ENCODE assay signal across 10 mouse cellular contexts in the genomic region with DNA sequence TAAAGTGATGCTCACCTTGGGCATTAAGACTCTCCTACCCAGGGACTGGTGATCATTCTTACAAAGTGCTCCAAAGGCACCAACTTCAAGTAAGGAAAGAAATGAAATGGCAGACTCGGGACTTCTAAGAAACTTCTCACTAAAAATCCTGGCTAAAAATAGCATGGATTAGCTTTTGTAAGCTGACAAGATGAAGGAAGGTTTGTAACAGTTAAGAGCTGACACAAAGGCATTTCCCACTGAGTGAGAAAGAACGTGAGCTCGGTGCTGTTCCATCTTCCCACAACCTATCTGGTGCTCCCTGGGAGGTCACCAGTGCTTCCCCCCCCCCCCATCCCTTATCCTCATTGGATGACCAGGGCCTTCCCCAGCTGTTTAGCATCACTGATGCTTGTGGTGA. TPM values are rescaled to one million over a fixed set of nuclear protein-coding genes. Genes with fewer than 3 reads are reported as not detected.
DNase-seq lines count a peak whose midpoint lies in the region; ATAC-seq and TF ChIP-seq lines count a peak whose summit lies in the region.
"Had no signal": no experiment of that assay in that cellular context is flagged by ENCODE, and none has a peak within 500 bp of the region (broad histone marks: within the 10 kb centered on the region; RNA-seq: fewer than 3 reads in every experiment).

No protein-coding gene starts in this region.

- H3K9ac ChIP-seq in hindbrain, embryonic 11.5 days (ENCODE audit: low read depth, low read length): no peak overlapping the region
- no peak overlapping the region for H3K9ac ChIP-seq in hindbrain, embryonic 16.5 days (ENCODE audit: low read depth, low read length)
- peak overlapping the region; percentile 25; the same call in 1 of the 2 replicates for H3K9ac ChIP-seq in forebrain, embryonic 12.5 days
- H3K9ac ChIP-seq in midbrain, embryonic 16.5 days (ENCODE audit: low read depth, low read length): no peak overlapping the region; the same call in 1 of the 2 replicates

- no peaks in the 10 kb centered on the region for H3K9me3 ChIP-seq in hindbrain, embryonic 11.5 days (ENCODE audit: control insufficient read depth, low read length)
- H3K9me3 ChIP-seq in hindbrain, embryonic 16.5 days (ENCODE audit: control insufficient read depth, low read length): 0 out of 2 replicates have a peak, but pooled peaks cover 3% of the 10 kb centered on the region
- H3K9me3 ChIP-seq in forebrain, embryonic 12.5 days: no peaks in the 10 kb centered on the region
- H3K9me3 ChIP-seq in midbrain, embryonic 16.5 days (replicated peaks; ENCODE audit: control insufficient read depth, low read length, poor library complexity, severe bottlenecking): no peaks in the 10 kb centered on the region

- TF ChIP-seq CTCF in thymus, adult 2 months (IDR thresholded peaks at IDR 0.05; ENCODE audit: borderline replicate concordance, control insufficient read depth, extremely low read depth, insufficient read depth, low read length, poor library complexity): no peak
- TF ChIP-seq CTCF in kidney, adult 2 months (conservative IDR thresholded peaks at IDR 0.05; ENCODE audit: insufficient read depth, insufficient read length, low read depth, low read length): no peak

- DNase-seq in hindbrain, embryonic 11.5 days (ENCODE audit: low spot score): peak; percentile 5
- peak; percentile 32 for DNase-seq in ZHBTc4 (ENCODE audit: low read depth, low spot score)
- no peak for DNase-seq in thymus, adult 2 months
- no peak for DNase-seq in urinary bladder, postnatal 10 days (ENCODE audit: low spot score)
- no peak for DNase-seq in kidney, adult 2 months
- DNase-seq: spleen, adult 18-20 months had no signal

- no peaks in the 10 kb centered on the region for H3K27me3 ChIP-seq in hindbrain, embryonic 11.5 days (ENCODE audit: control insufficient read depth, insufficient read depth, low read length)
- no peaks in the 10 kb centered on the region for H3K27me3 ChIP-seq in hindbrain, embryonic 16.5 days (replicated peaks; ENCODE audit: control insufficient read depth, insufficient read depth, low read length)
- no peaks in the 10 kb centered on the region for H3K27me3 ChIP-seq in forebrain, embryonic 12.5 days
- H3K27me3 ChIP-seq in midbrain, embryonic 16.5 days (ENCODE audit: control insufficient read depth, insufficient read depth, low read depth, low read length): no peaks in the 10 kb centered on the region
- no peaks in the 10 kb centered on the region for H3K27me3 ChIP-seq in thymus, adult 2 months (ENCODE audit: control insufficient read depth, insufficient read depth, low read length)
- H3K27me3 ChIP-seq in kidney, adult 2 months (replicated peaks; ENCODE audit: control insufficient read depth, insufficient read depth, low read length): no peaks in the 10 kb centered on the region

- no peak for TF ChIP-seq POLR2A in thymus, adult 2 months (IDR thresholded peaks at IDR 0.05; ENCODE audit: control insufficient read depth, extremely low read depth, insufficient read depth, low read length, poor library complexity)
- TF ChIP-seq POLR2A in kidney, adult 2 months (IDR thresholded peaks at IDR 0.05; ENCODE audit: low read depth, low read length): no peak

- H3K4me3 ChIP-seq in hindbrain, embryonic 11.5 days (ENCODE audit: low read depth, low read length): no peak overlapping the region
- H3K4me3 ChIP-seq in hindbrain, embryonic 16.5 days (ENCODE audit: low read length): no peak overlapping the region
- H3K4me3 ChIP-seq in forebrain, embryonic 12.5 days (replicated peaks): no peak overlapping the region
- no peak overlapping the region for H3K4me3 ChIP-seq in midbrain, embryonic 16.5 days (ENCODE audit: low read depth, low read length)
- H3K4me3 ChIP-seq in thymus, adult 2 months (ENCODE audit: control insufficient read depth, insufficient read depth, low read length): no peak overlapping the region
- no peak overlapping the region for H3K4me3 ChIP-seq in kidney, adult 2 months (ENCODE audit: insufficient read depth, low read depth, low read length)

- H3K4me1 ChIP-seq in hindbrain, embryonic 11.5 days (replicated peaks; ENCODE audit: control insufficient read depth, insufficient read depth, low read length): peaks cover 11% of the 10 kb centered on the region
- H3K4me1 ChIP-seq in hindbrain, embryonic 16.5 days (ENCODE audit: control insufficient read depth, insufficient read depth, low read depth, low read length): peaks cover 11% of the 10 kb centered on the region
- peaks cover 30% of the 10 kb centered on the region for H3K4me1 ChIP-seq in forebrain, embryonic 12.5 days
- peaks cover 13% of the 10 kb centered on the region for H3K4me1 ChIP-seq in midbrain, embryonic 16.5 days (ENCODE audit: control insufficient read depth, insufficient read depth, low read length)
- no peaks in the 10 kb centered on the region for H3K4me1 ChIP-seq in thymus, adult 2 months (replicated peaks; ENCODE audit: control insufficient read depth, insufficient read depth, low read length)
- H3K4me1 ChIP-seq in kidney, adult 2 months (ENCODE audit: control insufficient read depth, insufficient read depth, low read length): no peaks in the 10 kb centered on the region

- H3K4me2 ChIP-seq in hindbrain, embryonic 11.5 days (replicated peaks; ENCODE audit: low read depth, low read length): no peak overlapping the region
- H3K4me2 ChIP-seq in hindbrain, embryonic 16.5 days (ENCODE audit: low read length): no peak overlapping the region
- peak overlapping the region; percentile 31 for H3K4me2 ChIP-seq in forebrain, embryonic 12.5 days
- H3K4me2 ChIP-seq in midbrain, embryonic 16.5 days (ENCODE audit: low read length): no peak overlapping the region

- 6% methylated on average over 3 of the region's 3 CpGs for WGBS in hindbrain, embryonic 11.5 days
- WGBS in hindbrain, embryonic 16.5 days: 16% methylated on average over 3 of the region's 3 CpGs
- 3% methylated on average over 3 of the region's 3 CpGs for WGBS in forebrain, embryonic 12.5 days
- WGBS in midbrain, embryonic 16.5 days: 1% methylated on average over 3 of the region's 3 CpGs
- 93% methylated on average over 3 of the region's 3 CpGs for WGBS in thymus, adult 2 months
- WGBS in kidney, adult 2 months: 50% methylated on average over 3 of the region's 3 CpGs

- H3K27ac ChIP-seq in hindbrain, embryonic 11.5 days (ENCODE audit: low read depth, low read length): 0 out of 2 replicates have a peak overlapping the region, but pooled peaks have one; percentile 17
- no peak overlapping the region for H3K27ac ChIP-seq in hindbrain, embryonic 16.5 days (ENCODE audit: low read depth, low read length)
- H3K27ac ChIP-seq in forebrain, embryonic 12.5 days: peak overlapping the region; percentile 79
- no peak overlapping the region for H3K27ac ChIP-seq in midbrain, embryonic 16.5 days (ENCODE audit: low read length)
- no peak overlapping the region for H3K27ac ChIP-seq in thymus, adult 2 months (ENCODE audit: control insufficient read depth, insufficient read depth, low read length)
- H3K27ac ChIP-seq in kidney, adult 2 months (ENCODE audit: insufficient read depth, low read depth, low read length): no peak overlapping the region

- no peak for ATAC-seq in hindbrain, embryonic 11.5 days (ENCODE audit: low FRiP score)
- no peak for ATAC-seq in hindbrain, embryonic 16.5 days
- no peak for ATAC-seq in forebrain, embryonic 12.5 days (ENCODE audit: low FRiP score)
- ATAC-seq in midbrain, embryonic 16.5 days: 0 out of 2 replicates have a peak, but pooled peaks have one; percentile 9
- ATAC-seq: lung, postnatal 0 days had no signal

- H3K36me3 ChIP-seq in hindbrain, embryonic 11.5 days (ENCODE audit: control insufficient read depth, insufficient read depth, low read length): 0 out of 2 replicates have a peak, but pooled peaks cover 2% of the 10 kb centered on the region
- peaks cover 31% of the 10 kb centered on the region for H3K36me3 ChIP-seq in hindbrain, embryonic 16.5 days (ENCODE audit: control insufficient read depth, insufficient read depth, low read length)
- peaks cover 41% of the 10 kb centered on the region for H3K36me3 ChIP-seq in forebrain, embryonic 12.5 days (replicated peaks)
- peaks cover 26% of the 10 kb centered on the region for H3K36me3 ChIP-seq in midbrain, embryonic 16.5 days (ENCODE audit: control insufficient read depth, insufficient read depth, low read length)
- peaks cover 94% of the 10 kb centered on the region for H3K36me3 ChIP-seq in thymus, adult 2 months (ENCODE audit: control insufficient read depth, insufficient read depth, low read length)
- H3K36me3 ChIP-seq in kidney, adult 2 months (ENCODE audit: control insufficient read depth, insufficient read depth, low read length): peaks cover 7% of the 10 kb centered on the region

RNA-seq across cellular contexts. Expression of a gene that starts 57.1 kb away (rescaled TPM):
- polyA plus RNA-seq in hindbrain, embryonic 11.5 days (2014; fragmentation: Nextera tagmentation; extraction: Ambion mirVana): 9.9 and 11.1 TPM in 2 replicates
- 14.2 and 16.1 TPM in 2 replicates for polyA plus RNA-seq in hindbrain, embryonic 16.5 days (2015; fragmentation: Nextera tagmentation; extraction: Ambion mirVana)
- 12.3 and 12.6 TPM in 2 replicates for polyA plus RNA-seq in forebrain, embryonic 12.5 days (2016; fragmentation: Nextera tagmentation; extraction: Ambion mirVana)
- polyA plus RNA-seq in midbrain, embryonic 16.5 days (2015; fragmentation: Nextera tagmentation; extraction: Ambion mirVana): 12.7 and 13.7 TPM in 2 replicates
- polyA plus RNA-seq in thymus, adult 2 months (2012; rRNA removed): 40.3 and 43.6 TPM in 2 replicates
- 13.2 and 13.3 TPM in 2 replicates for polyA plus RNA-seq in kidney, adult 2 months (2012; rRNA removed)

Comparison
In these comparisons a context has a peak if more than half of its experiments do, and no peak if none do; other contexts are left out.
1. H3K27ac ChIP-seq: peak in hindbrain, embryonic 11.5 days (single experiment) and forebrain, embryonic 12.5 days (single experiment); none in hindbrain, embryonic 16.5 days (single experiment), midbrain, embryonic 16.5 days (single experiment), thymus, adult 2 months (single experiment) and kidney, adult 2 months (single experiment).
2. DNase-seq: peak in hindbrain, embryonic 11.5 days (single experiment) and ZHBTc4 (single experiment); none in thymus, adult 2 months (single experiment), urinary bladder, postnatal 10 days (single experiment) and kidney, adult 2 months (single experiment).